Mouse (Mus musculus) lung, adult 2 months (tissue): Measurements from ENCODE around the gene Galnt17. TPM values are rescaled to one million over a fixed set of nuclear protein-coding genes. Genes with fewer than 3 reads are reported as not detected.

ENCODE experiments used
- DNase-seq: peaks from one replicate; pipeline ENCODE4 v3.0.0; 2022
- H3K4me1 ChIP-seq: fragments of 200-500 bp; 2 replicates; pipeline ENCODE4 v1.6.1; 2011; ENCODE audit warnings: low read length; ENCODE audit not compliant: control insufficient read depth, insufficient read depth
- H3K4me3 ChIP-seq: fragments of 200-500 bp; replicated peaks from 2 replicates; pipeline ENCODE3; 2011; ENCODE audit warnings: low read depth, mild to moderate bottlenecking, control low read depth, low read length; ENCODE audit errors: extremely low read depth
- CTCF ChIP-seq: fragments of 200-500 bp; IDR thresholded peaks from 2 replicates; pipeline ENCODE4 v1.5.1; 2011; ENCODE audit warnings: mild to moderate bottlenecking, low read length, control low read depth; ENCODE audit not compliant: insufficient read depth
- POLR2A ChIP-seq: fragments of 200-500 bp; IDR thresholded peaks from 2 replicates; pipeline ENCODE4 v1.6.1; 2011; ENCODE audit warnings: low read depth, mild to moderate bottlenecking, control low read depth, low read length, borderline replicate concordance; ENCODE audit errors: extremely low read depth
- WGBS: fragments of 180-500 bp; shearing (Covaris S2); methylation state at CpG from one replicate; pipeline ENCODE4 v1.1.7; 2018; 5-methylcytosine and 5-hydroxymethylcytosine counted together
- polyA plus RNA-seq: library from polyadenylated mRNA; depleted of rRNA; stranded (reverse); fragments of >200 nt; gene quantifications from 2 replicates; pipeline ENCODE4 v1.2.3, GENCODE M21; 2012

Gene Galnt17
- polyA plus RNA-seq, 1 experiment: 2.5 TPM

GRCm38 (mm10) chr5:130952361-130952760 is 355.9 kb downstream of the Galnt17 start:
- H3K4me3 ChIP-seq: no peak overlapping the region
- DNase-seq: no peak
- no peaks in the 10 kb centered on the region for H3K4me1 ChIP-seq
- WGBS: 76% methylated on average over 7 of the region's 7 CpGs
- no peak for TF ChIP-seq CTCF
- no peak for TF ChIP-seq POLR2A

- 45% methylated on average over 6 of the region's 6 CpGs for WGBS
- H3K4me1 ChIP-seq: no peaks in the 10 kb centered on the region
- H3K4me3 ChIP-seq: no peak overlapping the region
- no peak for TF ChIP-seq POLR2A
- TF ChIP-seq CTCF: peak; percentile 14; the same call in 1 of the 2 replicates
- DNase-seq: no peak
Measured at GRCm38 (mm10) chr5:130950894-130951400, 357.4 kb downstream of the Galnt17 start.

GRCm38 (mm10) chr5:130950421-130950820 is 357.9 kb downstream of the Galnt17 start:
- 49% methylated on average over 4 of the region's 4 CpGs for whole genome bisulfite sequencing
- no peak for DNase-seq
- H3K4me3 ChIP-seq: no peak overlapping the region
- no peak for TF ChIP-seq CTCF
- no peak for TF ChIP-seq POLR2A
- no peaks in the 10 kb centered on the region for H3K4me1 ChIP-seq

- TF ChIP-seq POLR2A (no peak), CTCF (no peak)
- no peak overlapping the region for H3K4me3 ChIP-seq
- no peaks in the 10 kb centered on the region for H3K4me1 ChIP-seq
- WGBS: 50% methylated on average over 1 of the region's 1 CpGs
- DNase-seq: no peak
Measured at GRCm38 (mm10) chr5:130949710-130950109, 358.6 kb downstream of the Galnt17 start.

- no peak for DNase-seq
- H3K4me1 ChIP-seq: no peaks in the 10 kb centered on the region
- TF ChIP-seq CTCF: no peak
- WGBS: 39% methylated on average over 4 of the region's 4 CpGs
- H3K4me3 ChIP-seq: no peak overlapping the region
Measured at GRCm38 (mm10) chr5:130938911-130939608, 369.2 kb downstream of the Galnt17 start.

- WGBS: 9% methylated on average over 7 of the region's 7 CpGs
- Histone ChIP-seq H3K4me3 (no peak overlapping the region), H3K4me1 (no peaks in the 10 kb centered on the region)
- DNase-seq: no peak
- TF ChIP-seq CTCF: no peak
- TF ChIP-seq POLR2A: no peak
Measured at GRCm38 (mm10) chr5:130938274-130938741, 370.0 kb downstream of the Galnt17 start.

- H3K4me3 ChIP-seq: no peak overlapping the region
Measured at GRCm38 (mm10) chr5:130930999-130931398, 377.3 kb downstream of the Galnt17 start.

GRCm38 (mm10) chr5:130927794-130928149 is 380.5 kb downstream of the Galnt17 start:
- no peaks in the 10 kb centered on the region for H3K4me1 ChIP-seq
- no peak overlapping the region for H3K4me3 ChIP-seq
- 58% methylated on average over 8 of the region's 8 CpGs for WGBS
- no peak for DNase-seq
- TF ChIP-seq POLR2A (no peak), CTCF (no peak)

More at GRCm38 (mm10) chr5:130930999-130931398, 377.3 kb downstream of the Galnt17 start:
- 73% methylated on average over 1 of the region's 1 CpGs for WGBS
- no peak for TF ChIP-seq CTCF
- no peak for TF ChIP-seq POLR2A
- no peak for DNase-seq
- H3K4me1 ChIP-seq: no peaks in the 10 kb centered on the region

- 72% methylated on average over 3 of the region's 3 CpGs for whole genome bisulfite sequencing
- TF ChIP-seq CTCF (no peak), POLR2A (no peak)
- H3K4me3 ChIP-seq: no peak overlapping the region
- no peaks in the 10 kb centered on the region for H3K4me1 ChIP-seq
- DNase-seq: no peak
Measured at GRCm38 (mm10) chr5:130927138-130927793, 381.0 kb downstream of the Galnt17 start.

GRCm38 (mm10) chr5:130925681-130926080 is 382.6 kb downstream of the Galnt17 start:
- TF ChIP-seq CTCF (no peak), POLR2A (no peak)
- H3K4me1 ChIP-seq: no peaks in the 10 kb centered on the region
- 92% methylated on average over 7 of the region's 7 CpGs for WGBS
- no peak for DNase-seq
- H3K4me3 ChIP-seq: no peak overlapping the region
